Mouse (Mus musculus): ENCODE measurements around the gene Kcnrg. TPM values are rescaled to one million over a fixed set of nuclear protein-coding genes. Genes with fewer than 3 reads are reported as not detected.

Gene Kcnrg
- polyA plus RNA-seq, 1 experiment from 2014 or later = 0.37 TPM

GRCm38 (mm10) chr14:61661496-61661895 is 54.2 kb downstream of the Kcnrg start:
- Histone ChIP-seq H3K4me1 (ENCODE audit: insufficient read depth, low read length) (no peaks in the 10 kb centered on the region), H3K27me3 (ENCODE audit: insufficient read depth, low read length) (no peaks in the 10 kb centered on the region), H3K9me3 (ENCODE audit: low read length) (no peaks in the 10 kb centered on the region), H3K9ac (replicated peaks; ENCODE audit: low read length) (no peak overlapping the region), H3K36me3 (ENCODE audit: insufficient read depth, low read length) (no peaks in the 10 kb centered on the region), H3K27ac (ENCODE audit: low read length) (no peak overlapping the region), H3K4me2 (replicated peaks; ENCODE audit: low read depth, low read length) (no peak overlapping the region), H3K4me3 (ENCODE audit: low read length) (no peak overlapping the region)
- no peak for ATAC-seq (ENCODE audit: low FRiP score, low TSS enrichment)
- WGBS = 86% methylated on average over 1 of the region's 1 CpGs

GRCm38 (mm10) chr14:61662307-61662706 is 55.0 kb downstream of the Kcnrg start:
- no peaks in the 10 kb centered on the region for H3K27me3 ChIP-seq (ENCODE audit: insufficient read depth, low read length)
- H3K4me1 ChIP-seq (ENCODE audit: insufficient read depth, low read length) = no peaks in the 10 kb centered on the region
- no peak for ATAC-seq (ENCODE audit: low FRiP score, low TSS enrichment)
- no peaks in the 10 kb centered on the region for H3K9me3 ChIP-seq (ENCODE audit: low read length)
- no peak overlapping the region for H3K4me3 ChIP-seq (ENCODE audit: low read length)
- H3K9ac ChIP-seq (replicated peaks; ENCODE audit: low read length) = no peak overlapping the region
- no peak overlapping the region for H3K27ac ChIP-seq (ENCODE audit: low read length)
- no peak overlapping the region for H3K4me2 ChIP-seq (replicated peaks; ENCODE audit: low read depth, low read length)
- 90% methylated on average over 8 of the region's 8 CpGs for WGBS
- no peaks in the 10 kb centered on the region for H3K36me3 ChIP-seq (ENCODE audit: insufficient read depth, low read length)

MicroRNAs encoded within 50 kb of the gene (microRNA counts, 519-probe panel; counts per million panel counts)
- microRNA mmu-miR-15a (4,746 counts per million, percentile 95 among the panel's probes with 10 or more counts), microRNA mmu-miR-16 (5,695 counts per million, percentile 100 among the panel's probes with 10 or more counts)

Small RNAs within 50 kb of the gene (microRNA-seq; reads per million reads assigned to microRNA genes)
- gene Mir15a = 3,611 reads per million, percentile 89 among the genes with 10 or more reads in this experiment
- 1,430 reads per million, percentile 83 among the genes with 10 or more reads in this experiment for gene Mir16-1

Other genes with a start within 250 kb of the Kcnrg start
- gene Ebpl, start 247.0 kb upstream of the Kcnrg start, polyA plus RNA-seq (2015; fragmentation: Nextera tagmentation; extraction: Ambion mirVana) = 10.2 and 10.5 TPM in 2 replicates
- 46.2 and 50.5 TPM in 2 replicates for gene Kpna3, start 167.6 kb upstream of the Kcnrg start, polyA plus RNA-seq (2015; fragmentation: Nextera tagmentation; extraction: Ambion mirVana)
- gene Spryd7, start 50.6 kb upstream of the Kcnrg start, polyA plus RNA-seq (2015; fragmentation: Nextera tagmentation; extraction: Ambion mirVana) = 21.4 and 24.3 TPM in 2 replicates
- gene Trim13, start 9.2 kb upstream of the Kcnrg start, polyA plus RNA-seq (2015; fragmentation: Nextera tagmentation; extraction: Ambion mirVana) = 16.1 and 16.4 TPM in 2 replicates